Mouse (Mus musculus) CH12.LX (cell line): Measurements from ENCODE around the gene Cdc42ep1. TPM values are rescaled to one million over a fixed set of nuclear protein-coding genes. Genes with fewer than 3 reads are reported as not detected.

Experiments
- DNase-seq: peaks from one replicate; pipeline ENCODE4 v3.0.0-alpha.2; 2013; ENCODE audit errors: extremely low read depth
- H3K27ac ChIP-seq: 2 replicates; pipeline ENCODE4 v1.5.1; 2012; ENCODE audit warnings: low read depth, mild to moderate bottlenecking, control low read depth, moderate library complexity; ENCODE audit not compliant: insufficient read depth
- H3K27me3 ChIP-seq: replicated peaks from 2 replicates; pipeline ENCODE3; 2012; ENCODE audit warnings: inconsistent platforms
- H3K36me3 ChIP-seq, 2 experiments: replicated peaks in 1 of 2; 2 replicates each; pipeline versions ENCODE3 to v1.6.1; 2012; ENCODE audit warnings: inconsistent platforms in 1 of 2, low read length in 1 of 2, mild to moderate bottlenecking in 1 of 2, mixed read lengths in 1 of 2, moderate library complexity in 1 of 2; ENCODE audit not compliant: control insufficient read depth in 1 of 2, insufficient read depth in 1 of 2
- H3K4me1 ChIP-seq, 2 experiments: 2 replicates each; pipeline ENCODE4 v1.6.1; 2012; ENCODE audit warnings: inconsistent platforms in 1 of 2, moderate library complexity in 1 of 2; ENCODE audit not compliant: insufficient read depth in 2 of 2, control insufficient read depth in 1 of 2
- H3K4me2 ChIP-seq: 2 replicates; pipeline ENCODE4 v1.6.1; 2012; ENCODE audit warnings: low read depth, mild to moderate bottlenecking, control low read depth; ENCODE audit not compliant: poor library complexity, insufficient read depth, severe bottlenecking
- H3K4me3 ChIP-seq, 3 experiments: fragments of 150-350 bp in 1 of 3; sonication (generic) in 1 of 3; replicated peaks in 1 of 3; 2 replicates each; pipeline versions ENCODE3 to v1.5.1; 2011 to 2012; ENCODE audit warnings: low read depth in 2 of 3, low read length in 2 of 3, mild to moderate bottlenecking in 2 of 3, moderate library complexity in 2 of 3, control low read depth in 1 of 3, improper control_type of control experiment in 1 of 3, inconsistent platforms in 1 of 3, mixed read lengths in 1 of 3; ENCODE audit not compliant: poor library complexity in 1 of 3
- H3K79me2 ChIP-seq: replicated peaks from 2 replicates; pipeline ENCODE4 v1.6.1; 2012; ENCODE audit warnings: mild to moderate bottlenecking, moderate library complexity; ENCODE audit not compliant: control insufficient read depth, poor library complexity, insufficient read depth, severe bottlenecking; ENCODE audit errors: extremely low read depth
- H3K9ac ChIP-seq: 2 replicates; pipeline ENCODE4 v1.6.1; 2012; ENCODE audit warnings: low read depth, mild to moderate bottlenecking, control low read depth, moderate library complexity; ENCODE audit not compliant: insufficient read depth
- H3K9me3 ChIP-seq: replicated peaks from 2 replicates; pipeline ENCODE3; 2012; ENCODE audit warnings: low read length, inconsistent platforms, mixed read lengths
- CHD2 ChIP-seq: IDR thresholded peaks from 2 replicates; pipeline ENCODE4 v1.6.1; 2011; ENCODE audit warnings: low read length, improper control_type of control experiment
- ETS1 ChIP-seq: conservative IDR thresholded peaks from 2 replicates; pipeline ENCODE4 v1.6.1; 2012; ENCODE audit warnings: low read depth, mild to moderate bottlenecking, inconsistent platforms, low read length, improper control_type of control experiment, moderate library complexity
- GABPA ChIP-seq: IDR thresholded peaks from 2 replicates; pipeline ENCODE4 v1.6.1; 2012; ENCODE audit warnings: low read depth, low read length, improper control_type of control experiment, inconsistent platforms; ENCODE audit not compliant: insufficient replicate concordance
- HCFC1 ChIP-seq: IDR thresholded peaks from 2 replicates; pipeline ENCODE4 v1.6.1; 2012; ENCODE audit warnings: low read depth, mild to moderate bottlenecking, inconsistent platforms, low read length, improper control_type of control experiment
- IRF4 ChIP-seq: IDR thresholded peaks from 2 replicates; pipeline ENCODE4 v1.6.1; 2014; ENCODE audit warnings: low read depth, mild to moderate bottlenecking, inconsistent platforms, low read length, improper control_type of control experiment
- JUN ChIP-seq: IDR thresholded peaks from 2 replicates; pipeline ENCODE4 v1.6.1; 2011; ENCODE audit warnings: low read depth, mild to moderate bottlenecking, low read length, improper control_type of control experiment, moderate library complexity; ENCODE audit not compliant: insufficient read depth
- KAT2A ChIP-seq: IDR thresholded peaks from 2 replicates; pipeline ENCODE4 v1.6.1; 2012; ENCODE audit warnings: low read length, improper control_type of control experiment, inconsistent platforms; ENCODE audit not compliant: insufficient replicate concordance
- MAFK ChIP-seq: IDR thresholded peaks from 2 replicates; pipeline ENCODE4 v1.6.1; 2011; ENCODE audit warnings: low read length, improper control_type of control experiment; ENCODE audit not compliant: insufficient replicate concordance
- MAZ ChIP-seq: IDR thresholded peaks from 2 replicates; pipeline ENCODE4 v1.6.1; 2012; ENCODE audit warnings: low read depth, mild to moderate bottlenecking, inconsistent platforms, low read length, improper control_type of control experiment, moderate library complexity
- NRF1 ChIP-seq: IDR thresholded peaks from 2 replicates; pipeline ENCODE4 v1.6.1; 2014; ENCODE audit warnings: low read depth, mild to moderate bottlenecking, inconsistent platforms, low read length, improper control_type of control experiment, moderate library complexity
- PAX5 ChIP-seq: IDR thresholded peaks from 2 replicates; pipeline ENCODE4 v1.6.1; 2012; ENCODE audit warnings: low read length, inconsistent platforms, mixed read lengths
- POLR2A ChIP-seq: IDR thresholded peaks from 2 replicates; pipeline ENCODE4 v1.6.1; 2011; ENCODE audit warnings: low read depth, mild to moderate bottlenecking, improper control_type of control experiment, low read length
- SIN3A ChIP-seq: IDR thresholded peaks from 2 replicates; pipeline ENCODE4 v1.6.1; 2012; ENCODE audit warnings: low read length, improper control_type of control experiment, inconsistent platforms
- TCF12 ChIP-seq: IDR thresholded peaks from 2 replicates; pipeline ENCODE4 v1.6.1; 2014; ENCODE audit warnings: low read depth, mild to moderate bottlenecking, inconsistent platforms, low read length, improper control_type of control experiment
- USF1 ChIP-seq: IDR thresholded peaks from 2 replicates; pipeline ENCODE4 v1.6.1; 2014; ENCODE audit warnings: low read depth, mild to moderate bottlenecking, inconsistent platforms, low read length, improper control_type of control experiment
- USF2 ChIP-seq: conservative IDR thresholded peaks from 2 replicates; pipeline ENCODE4 v1.6.1; 2011; ENCODE audit warnings: low read depth, low read length, improper control_type of control experiment
- ZKSCAN1 ChIP-seq: IDR thresholded peaks from 2 replicates; pipeline ENCODE4 v1.6.1; 2012; ENCODE audit warnings: low read depth, inconsistent platforms, low read length, improper control_type of control experiment, borderline replicate concordance
- dilution Hi-C: fragments of 300-500 bp; cut with MboI; formaldehyde crosslinking; loops from 2 replicates; pipeline ENCODE4 v1.14.3; 2020; ENCODE audit warnings: low sequenced_read_pairs; ENCODE audit not compliant: extremely low pct_unique_long_range_greater_than_20kb, extremely low pct_ligation_motif_present
- in situ Hi-C: fragments of 300-500 bp; cut with MboI; formaldehyde crosslinking; loops from 3 replicates; pipeline ENCODE4 v1.14.3; 2019; ENCODE audit warnings: low sequenced_read_pairs, low pct_ligation_motif_present, low pct_unique_long_range_greater_than_20kb, mixed read lengths
- polyA plus RNA-seq: library from polyadenylated mRNA; unstranded; fragments of >175 nt; gene quantifications from 2 replicates; pipeline ENCODE4 v1.2.1, GENCODE M21; 2012; ENCODE audit warnings: low read depth; ENCODE audit not compliant: insufficient read length
- total RNA-seq, 2 experiments: library from RNA; depleted of rRNA; stranded (reverse); fragments of 300-350 nt in 1 of 2; fragments of >200 nt in 1 of 2; gene quantifications; 2 replicates each; pipeline ENCODE4 v1.2.3; 2012 to 2014

Gene Cdc42ep1
- total and polyA plus RNA-seq, 3 experiments = not detected

DNA sequence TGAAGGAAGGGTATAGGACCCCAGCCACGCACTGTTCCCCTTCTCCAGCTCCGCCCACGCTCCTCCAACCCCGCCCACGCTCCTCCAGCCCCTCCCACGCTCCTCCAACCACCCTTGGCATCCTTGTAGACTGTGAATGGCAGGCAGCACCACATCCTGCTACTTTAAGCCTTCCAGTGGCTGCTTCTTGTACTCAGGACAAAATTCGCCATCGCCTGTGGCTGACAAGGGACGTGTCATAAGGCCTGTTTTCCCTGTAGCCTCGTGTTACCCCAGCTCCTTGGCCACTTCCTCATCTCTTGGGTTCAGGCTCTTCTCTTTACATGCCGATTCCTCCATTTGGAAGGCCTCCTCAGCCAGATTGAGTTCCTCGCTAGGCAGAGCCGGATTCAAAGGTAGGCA lies 21.4 kb downstream of the Cdc42ep1 start:
- Histone ChIP-seq H3K4me2 (no peak overlapping the region), H3K9me3 (no peaks in the 10 kb centered on the region), H3K79me2 (no peaks in the 10 kb centered on the region), H3K36me3 (no peaks in the 10 kb centered on the region), H3K9ac (no peak overlapping the region), H3K4me1 (peaks cover 2 to 3% of the 10 kb centered on the region in 2 experiments; a peak in 2 of 4 replicates), H3K4me3 (no peak overlapping the region), H3K27me3 (peaks cover 86% of the 10 kb centered on the region), H3K27ac (no peak overlapping the region)
- dilution Hi-C loops = no loop called here
- in situ Hi-C loops = no loop called here
- TF ChIP-seq TCF12 (no peak), KAT2A (no peak), PAX5 (no peak), IRF4 (no peak), SIN3A (no peak), ZKSCAN1 (no peak)
- DNase-seq = no peak

DNA sequence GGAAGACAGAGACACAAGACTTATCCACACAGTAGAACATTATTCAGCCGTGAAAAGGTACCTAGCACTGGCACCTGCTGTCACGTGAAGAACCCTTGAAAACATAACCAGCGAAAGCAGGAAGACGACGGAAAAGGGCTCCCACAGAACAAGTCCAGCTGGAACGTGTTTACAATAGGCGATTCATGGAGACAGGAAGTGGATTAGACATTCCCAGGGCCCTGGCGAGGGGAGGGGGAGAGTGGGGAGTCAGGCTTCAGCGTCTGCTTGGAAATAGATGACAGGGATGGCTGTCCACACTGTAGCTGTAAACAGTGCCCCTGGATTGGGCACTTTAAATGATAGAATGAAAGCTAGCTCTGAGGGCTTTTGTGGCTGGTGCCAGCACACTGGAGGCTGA lies 26.0 kb downstream of the Cdc42ep1 start:
- H3K9me3 ChIP-seq = no peaks in the 10 kb centered on the region
- H3K4me3 ChIP-seq = no peak overlapping the region
- H3K79me2 ChIP-seq = no peaks in the 10 kb centered on the region
- H3K27ac ChIP-seq = no peak overlapping the region
- no peak overlapping the region for H3K9ac ChIP-seq
- no peak for DNase-seq
- dilution Hi-C loops (no loop called here), in situ Hi-C loops (no loop called here)
- no peaks in the 10 kb centered on the region for H3K36me3 ChIP-seq
- peaks cover 2 to 3% of the 10 kb centered on the region in 2 experiments; a peak in 2 of 4 replicates for H3K4me1 ChIP-seq
- peaks cover 57% of the 10 kb centered on the region for H3K27me3 ChIP-seq
- no peak overlapping the region for H3K4me2 ChIP-seq
- TF ChIP-seq PAX5 (no peak), POLR2A (no peak), ETS1 (no peak), MAZ (no peak), CHD2 (no peak), USF1 (no peak), USF2 (no peak), IRF4 (no peak), HCFC1 (no peak), NRF1 (no peak), GABPA (no peak), JUN (no peak), MAFK (no peak)
